Comparison of ENCODE assay signal across 18 mouse cellular contexts in the genomic region with DNA sequence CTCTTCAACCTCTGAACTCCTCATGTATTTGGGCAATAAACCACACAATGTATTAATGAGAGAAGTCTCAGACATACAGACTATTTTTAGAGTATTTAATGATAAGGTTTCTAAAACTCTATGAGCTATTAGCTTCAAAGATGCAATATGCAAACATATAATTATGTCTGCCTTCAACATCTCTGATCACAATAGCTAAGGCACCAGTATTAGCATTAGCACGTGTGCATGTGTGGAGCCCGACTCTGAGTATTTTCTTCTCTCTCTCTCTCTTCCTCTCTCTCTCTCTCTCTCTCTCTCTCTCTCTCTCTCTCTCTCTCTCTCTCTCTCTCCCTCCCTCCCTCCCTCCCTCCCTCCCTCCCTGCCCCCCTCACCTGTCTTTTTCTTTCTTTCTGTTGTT. TPM values are rescaled to one million over a fixed set of nuclear protein-coding genes. Genes with fewer than 3 reads are reported as not detected.
"Had no signal": no experiment of that assay in that cellular context is flagged by ENCODE, and none has a peak within 500 bp of the region (broad histone marks: within the 10 kb centered on the region; RNA-seq: fewer than 3 reads in every experiment).

No protein-coding gene starts in this region.

- ATAC-seq: midbrain, embryonic 16.5 days had no signal

- H3K4me3 ChIP-seq: midbrain, embryonic 10.5 days; myocyte; neural tube, embryonic 13.5 days; neural tube, embryonic 15.5 days; stomach, embryonic 15.5 days had no signal

- H3K27ac ChIP-seq: neural tube, embryonic 13.5 days; neural tube, embryonic 15.5 days; stomach, embryonic 15.5 days; stomach, postnatal 0 days had no signal

- H3K36me3 ChIP-seq: neural tube, embryonic 13.5 days; neural tube, embryonic 15.5 days; stomach, embryonic 15.5 days had no signal

- H3K4me2 ChIP-seq: lung, embryonic 14.5 days; neural tube, embryonic 13.5 days; neural tube, embryonic 15.5 days; stomach, embryonic 15.5 days had no signal

- H3K9ac ChIP-seq: lung, embryonic 14.5 days; neural tube, embryonic 13.5 days; neural tube, embryonic 15.5 days; stomach, embryonic 15.5 days had no signal

- H3K9me3 ChIP-seq: neural tube, embryonic 13.5 days; neural tube, embryonic 15.5 days; stomach, embryonic 15.5 days had no signal

- H3K27me3 ChIP-seq: neural tube, embryonic 13.5 days; neural tube, embryonic 15.5 days; stomach, embryonic 15.5 days had no signal

- DNase-seq: lung, adult 18-20 months; lung, embryonic 14.5 days; lung, postnatal 10 days; lung, postnatal 4 days; midbrain, embryonic 14.5 days; right cerebral cortex, postnatal 14 days; thymus, adult 2 months; thymus, postnatal 25 days; thymus, postnatal 4 days had no signal

RNA-seq across cellular contexts. Expression of a gene that starts 9.0 kb away (rescaled TPM):
- total RNA-seq: megakaryocyte, adult 5-6 weeks; megakaryocyte-erythroid progenitor cell, adult 5-6 weeks had no signal
